Mouse (Mus musculus) megakaryocyte, embryonic 14.5 days (primary cell): Measurements from ENCODE around the gene Ntm. TPM values are rescaled to one million over a fixed set of nuclear protein-coding genes. Genes with fewer than 3 reads are reported as not detected.

Source experiments
- H3K27me3 ChIP-seq: replicated peaks from 2 replicates; pipeline ENCODE3; 2012; ENCODE audit warnings: inconsistent platforms
- H3K36me3 ChIP-seq: replicated peaks from 2 replicates; pipeline ENCODE3; 2012; ENCODE audit warnings: low read length, inconsistent platforms, mixed read lengths
- H3K4me1 ChIP-seq: 2 replicates; pipeline ENCODE4 v1.6.1; 2012; ENCODE audit warnings: inconsistent platforms
- H3K4me3 ChIP-seq: replicated peaks from 2 replicates; pipeline ENCODE3; 2012; ENCODE audit warnings: moderate library complexity, mild to moderate bottlenecking, inconsistent platforms
- H3K9me3 ChIP-seq: 2 replicates; pipeline ENCODE4 v1.6.1; 2012; ENCODE audit warnings: inconsistent platforms
- FLI1 ChIP-seq: IDR thresholded peaks from 2 replicates; pipeline ENCODE4 v1.6.1; 2012; ENCODE audit warnings: low read length, inconsistent platforms, mixed read lengths
- GATA1 ChIP-seq: IDR thresholded peaks from 3 replicates; pipeline ENCODE4 v1.6.1; 2012; ENCODE audit warnings: mixed read lengths, low read length, inconsistent platforms, borderline replicate concordance
- polyA plus RNA-seq: library from polyadenylated mRNA; stranded (reverse); fragments of >175 nt; gene quantifications from 2 replicates; pipeline ENCODE4 v1.2.3, GENCODE M21; 2012; ENCODE audit warnings: low replicate concordance; ENCODE audit not compliant: insufficient read depth

The Ntm gene
- polyA plus RNA-seq, 1 experiment = not detected

DNA sequence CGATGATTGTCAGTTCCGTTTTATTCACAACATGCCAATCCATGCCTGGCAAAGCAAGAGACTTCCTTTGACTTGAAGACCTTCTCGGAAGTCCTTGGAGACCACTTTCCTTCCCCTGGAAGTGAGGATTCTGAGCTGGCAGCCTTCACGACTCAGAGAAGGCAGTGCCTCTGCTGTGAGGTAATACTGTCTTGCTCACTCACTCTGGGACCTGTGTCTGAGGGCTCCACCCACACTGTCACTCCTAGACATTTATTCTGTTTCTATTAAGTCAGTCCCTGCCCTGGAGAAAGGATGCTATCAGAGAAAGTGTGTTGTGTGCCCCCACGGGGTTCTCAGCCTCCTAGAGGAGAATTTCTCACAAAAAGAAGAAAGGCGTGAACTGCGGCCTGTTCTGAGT lies 183.2 kb downstream of the Ntm start:
- Histone ChIP-seq H3K9me3 (0 out of 2 replicates have a peak, but pooled peaks cover 8% of the 10 kb centered on the region), H3K36me3 (no peaks in the 10 kb centered on the region), H3K4me3 (no peak overlapping the region), H3K4me1 (no peaks in the 10 kb centered on the region), H3K27me3 (no peaks in the 10 kb centered on the region)
- TF ChIP-seq GATA1 = no peak
- TF ChIP-seq FLI1 = no peak

DNA sequence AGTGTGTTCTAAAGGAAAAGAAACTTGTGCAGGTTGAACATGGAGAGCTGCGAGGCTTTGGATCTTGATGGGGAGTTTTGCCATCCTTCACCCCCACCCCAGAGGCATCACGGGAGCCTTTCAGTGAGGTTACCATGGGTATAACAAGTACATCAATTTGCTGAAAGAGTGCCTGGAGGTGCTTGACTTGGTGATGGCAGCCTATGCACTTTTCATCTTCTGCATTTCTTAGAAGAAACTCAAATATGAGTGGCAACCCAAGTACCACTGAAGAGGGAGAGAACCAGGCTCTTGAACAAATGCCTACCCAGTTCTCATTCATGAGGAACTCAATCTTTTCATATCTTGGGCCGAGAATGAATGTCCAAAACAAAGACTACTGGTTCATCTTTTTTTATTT lies 186.0 kb downstream of the Ntm start:
- Histone ChIP-seq H3K27me3 (no peaks in the 10 kb centered on the region), H3K9me3 (0 out of 2 replicates have a peak, but pooled peaks cover 13% of the 10 kb centered on the region)

DNA sequence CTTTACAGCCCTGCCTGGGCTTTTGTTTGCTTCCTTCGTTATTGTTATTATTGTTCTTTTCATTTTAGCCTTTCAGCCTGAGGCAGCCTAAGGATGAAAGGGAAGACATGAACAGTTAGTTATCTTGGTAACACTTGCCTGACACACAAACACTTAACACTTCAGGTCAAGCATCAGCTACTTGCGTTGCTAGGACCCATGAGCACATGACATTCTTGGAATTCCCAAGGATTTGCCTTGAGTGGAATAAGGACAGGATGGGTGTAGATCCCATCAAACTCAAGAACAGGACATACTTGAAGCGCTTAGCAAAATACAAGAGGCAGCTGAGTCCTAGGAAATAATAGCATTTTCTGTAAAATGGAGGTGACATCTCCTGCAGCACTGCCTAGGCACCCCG lies 186.4 kb downstream of the Ntm start:
- Histone ChIP-seq H3K4me1 (no peaks in the 10 kb centered on the region), H3K9me3 (0 out of 2 replicates have a peak, but pooled peaks cover 13% of the 10 kb centered on the region), H3K27me3 (no peaks in the 10 kb centered on the region), H3K4me3 (no peak overlapping the region), H3K36me3 (no peaks in the 10 kb centered on the region)
- TF ChIP-seq FLI1 (no peak), GATA1 (no peak)

More for the DNA sequence above, 186.0 kb downstream of the Ntm start:
- no peak overlapping the region for H3K4me3 ChIP-seq
- TF ChIP-seq FLI1 = no peak
- no peak for TF ChIP-seq GATA1
- H3K36me3 ChIP-seq = no peaks in the 10 kb centered on the region
- no peaks in the 10 kb centered on the region for H3K4me1 ChIP-seq

DNA sequence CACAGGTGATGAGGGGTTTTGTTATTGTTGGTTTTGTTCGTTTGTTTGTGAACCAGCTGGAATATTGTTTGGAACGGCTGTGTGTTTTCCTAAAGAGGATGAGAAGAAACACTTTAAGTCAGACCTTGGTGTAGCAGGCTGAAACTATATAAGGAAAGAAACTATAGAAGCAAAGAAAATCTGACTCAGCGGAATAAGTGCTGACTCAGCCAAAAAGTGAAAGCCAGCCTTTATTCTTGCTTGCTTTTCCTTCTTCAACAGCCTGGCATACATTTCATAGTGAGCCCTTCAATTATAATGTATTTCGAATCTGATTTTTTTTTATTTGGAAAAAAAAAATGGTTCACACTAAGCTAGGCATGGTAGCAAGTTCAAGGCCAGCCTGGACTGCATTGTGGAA lies 186.9 kb downstream of the Ntm start:
- Histone ChIP-seq H3K27me3 (no peaks in the 10 kb centered on the region), H3K9me3 (peaks cover 17% of the 10 kb centered on the region; the same call in 1 of the 2 replicates), H3K4me3 (no peak overlapping the region), H3K4me1 (no peaks in the 10 kb centered on the region), H3K36me3 (no peaks in the 10 kb centered on the region)
- TF ChIP-seq GATA1 = no peak
- TF ChIP-seq FLI1 = no peak

DNA sequence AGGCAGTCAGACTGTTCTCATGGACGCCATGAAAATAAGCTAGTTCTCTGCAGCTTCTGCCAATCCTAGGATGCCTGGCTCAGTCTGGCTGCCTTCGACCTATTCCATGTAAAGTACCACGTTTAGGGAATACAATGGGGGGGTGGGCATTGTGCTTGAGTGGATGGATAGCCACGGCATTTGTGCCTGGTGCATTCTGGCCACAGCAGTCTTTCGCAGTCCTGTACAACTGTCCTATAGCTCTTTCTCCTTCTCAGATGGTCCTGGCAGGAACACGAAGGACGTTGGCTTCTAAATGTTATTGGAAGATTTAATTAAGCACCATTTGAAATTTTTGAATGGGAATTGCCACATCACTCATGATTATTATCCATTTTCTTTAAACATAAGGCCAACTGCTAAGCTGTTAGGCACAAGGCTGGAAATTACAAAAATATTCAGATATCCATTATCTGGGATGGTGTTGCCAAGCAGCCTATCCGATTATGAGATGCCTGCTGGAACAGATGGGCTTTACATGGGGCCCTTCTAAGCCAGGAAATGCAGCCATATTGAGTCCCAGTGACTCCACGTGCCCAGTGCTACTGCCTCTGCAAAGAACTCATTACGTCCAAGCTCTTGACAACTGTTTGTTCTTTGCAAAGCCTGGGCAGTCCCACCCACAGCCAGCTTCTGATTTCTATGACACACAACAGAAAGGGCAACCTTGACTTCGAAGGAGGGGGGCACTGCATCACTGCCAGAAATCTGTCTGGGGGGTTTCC lies 190.1 kb downstream of the Ntm start:
- H3K36me3 ChIP-seq = no peaks in the 10 kb centered on the region
- no peak overlapping the region for H3K4me3 ChIP-seq
- TF ChIP-seq FLI1 (no peak), GATA1 (no peak)
- peaks cover 19% of the 10 kb centered on the region for H3K9me3 ChIP-seq
- H3K4me1 ChIP-seq = no peaks in the 10 kb centered on the region
- no peaks in the 10 kb centered on the region for H3K27me3 ChIP-seq

DNA sequence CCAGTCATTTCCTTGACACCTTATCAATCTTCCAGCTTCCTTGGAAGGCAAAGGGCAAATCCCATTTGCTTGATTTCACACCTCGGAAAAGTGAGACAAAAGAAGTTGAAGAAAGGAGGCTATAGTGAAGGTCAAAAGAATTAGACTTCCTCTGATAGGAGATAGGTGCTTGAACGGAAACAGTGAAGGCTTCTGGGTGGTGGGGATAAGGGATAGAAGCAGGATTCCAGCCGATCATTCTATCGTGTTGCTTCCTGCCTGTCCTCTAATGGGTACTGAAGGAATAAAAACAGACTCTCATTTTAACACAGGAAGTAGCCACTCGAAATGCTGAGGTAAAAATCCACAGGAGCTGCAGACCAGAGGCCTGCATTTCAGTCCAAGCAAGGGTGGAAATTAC lies 191.1 kb downstream of the Ntm start:
- Histone ChIP-seq H3K4me1 (no peaks in the 10 kb centered on the region), H3K9me3 (peaks cover 23% of the 10 kb centered on the region), H3K4me3 (no peak overlapping the region), H3K36me3 (no peaks in the 10 kb centered on the region), H3K27me3 (no peaks in the 10 kb centered on the region)
- TF ChIP-seq FLI1 (no peak), GATA1 (no peak)

DNA sequence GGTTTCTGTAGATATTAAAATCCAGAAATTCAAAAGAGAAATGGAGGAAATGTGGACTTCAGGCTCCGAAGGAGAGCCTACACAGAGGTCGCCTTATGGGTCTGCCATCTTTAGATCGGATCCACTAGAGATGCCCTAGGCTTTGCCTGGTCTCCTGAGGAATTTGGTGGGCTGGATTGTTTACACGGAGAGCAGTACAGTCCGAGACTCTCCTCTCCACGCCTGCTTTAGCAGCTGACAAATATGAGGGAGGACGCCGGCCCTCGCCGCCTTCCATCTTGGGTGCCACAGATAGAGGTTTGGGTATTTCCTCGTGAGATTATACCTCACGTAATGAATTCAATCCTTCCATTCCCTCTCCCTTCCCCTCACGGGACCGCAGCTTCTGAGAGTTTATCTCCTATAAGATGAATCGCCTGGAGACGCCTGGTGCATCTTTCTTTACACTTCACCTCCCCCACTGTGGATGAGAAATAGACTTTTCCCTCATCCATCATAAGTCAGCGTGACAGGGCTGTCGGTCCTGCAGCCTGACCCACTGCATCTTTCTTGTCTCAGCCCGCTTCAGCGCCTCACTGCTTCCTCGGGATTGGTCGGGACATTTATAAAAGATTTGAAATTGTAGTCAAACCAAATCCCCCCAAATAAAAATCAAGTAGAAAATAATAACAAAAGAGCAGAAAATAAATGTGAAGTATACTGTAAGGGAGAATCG lies 191.7 kb downstream of the Ntm start:
- Histone ChIP-seq H3K4me3 (no peak overlapping the region), H3K27me3 (no peaks in the 10 kb centered on the region), H3K36me3 (no peaks in the 10 kb centered on the region), H3K9me3 (peaks cover 23% of the 10 kb centered on the region), H3K4me1 (no peaks in the 10 kb centered on the region)
- no peak for TF ChIP-seq FLI1
- TF ChIP-seq GATA1 = no peak

DNA sequence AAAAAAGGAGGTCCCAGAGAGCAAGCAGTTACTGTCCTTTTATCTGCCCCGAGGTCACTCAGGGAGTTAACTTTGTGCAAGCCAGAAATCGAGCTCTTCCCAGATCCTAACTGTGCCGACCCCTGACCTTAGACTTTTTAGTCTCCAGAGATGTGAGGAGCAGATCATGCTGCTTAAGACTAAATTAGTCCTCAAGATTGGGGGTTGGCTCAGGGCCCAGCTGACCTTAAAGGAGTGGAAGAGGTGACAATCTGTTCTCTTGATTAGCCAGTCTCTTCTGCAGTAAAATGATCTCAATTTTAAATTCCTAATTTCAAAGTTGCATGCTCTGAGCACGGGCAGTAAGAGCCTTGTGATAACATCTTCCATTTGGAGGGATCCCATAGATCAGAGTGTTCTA lies 193.6 kb downstream of the Ntm start:
- TF ChIP-seq FLI1 (no peak), GATA1 (no peak)
- peaks cover 20% of the 10 kb centered on the region for H3K9me3 ChIP-seq
- no peaks in the 10 kb centered on the region for H3K27me3 ChIP-seq

DNA sequence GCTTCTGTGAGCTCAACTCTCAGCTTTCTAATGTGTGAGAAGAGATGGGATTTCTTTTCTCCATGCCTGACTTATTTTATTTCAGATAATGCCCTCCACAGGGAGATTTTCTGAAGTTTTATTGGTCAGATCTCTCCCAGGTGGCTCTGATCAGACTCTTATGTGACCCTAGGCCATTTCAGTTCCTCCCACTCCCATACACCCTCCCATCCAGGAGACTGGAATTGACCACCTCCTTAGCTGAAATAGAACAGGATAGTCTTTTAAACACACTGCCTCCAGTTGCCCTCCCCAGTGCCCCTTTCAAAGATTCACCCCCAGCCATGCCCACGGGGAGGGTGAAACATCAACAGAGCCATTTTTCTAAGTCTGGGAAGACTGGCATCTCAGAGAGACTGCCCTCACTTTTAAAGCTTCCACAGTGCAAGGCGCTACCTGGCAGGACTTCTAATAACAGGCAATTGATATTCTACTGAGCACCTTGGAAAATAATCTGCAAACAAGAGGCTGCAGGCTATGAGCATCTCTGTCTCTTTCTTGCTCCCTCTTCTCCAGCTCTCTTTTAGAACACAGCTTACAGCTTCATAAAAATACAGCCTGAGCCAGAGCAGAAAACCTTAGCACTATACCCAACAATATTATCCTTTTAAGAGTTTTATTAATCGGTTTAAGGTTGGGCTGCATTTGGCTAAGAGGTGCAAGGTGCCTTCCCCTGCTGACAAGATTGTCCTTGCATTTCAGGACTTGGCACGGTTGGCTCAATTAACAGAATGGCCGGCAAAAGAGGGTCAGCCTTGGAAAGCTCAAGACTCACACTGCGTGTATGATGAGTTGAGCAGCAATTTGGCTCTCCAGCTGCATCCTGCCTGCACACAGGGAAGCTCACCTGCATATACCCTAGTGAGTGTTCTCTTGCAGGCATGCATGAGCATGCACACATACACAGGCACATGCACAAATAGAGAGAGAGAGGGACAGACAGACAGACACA lies 196.7 kb downstream of the Ntm start:
- peaks cover 24% of the 10 kb centered on the region for H3K9me3 ChIP-seq
- H3K4me3 ChIP-seq = no peak overlapping the region
- H3K27me3 ChIP-seq = no peaks in the 10 kb centered on the region
- no peaks in the 10 kb centered on the region for H3K36me3 ChIP-seq
- H3K4me1 ChIP-seq = no peaks in the 10 kb centered on the region
- TF ChIP-seq GATA1 = no peak
- no peak for TF ChIP-seq FLI1

More for the DNA sequence above, 193.6 kb downstream of the Ntm start:
- Histone ChIP-seq H3K36me3 (no peaks in the 10 kb centered on the region), H3K4me1 (no peaks in the 10 kb centered on the region), H3K4me3 (no peak overlapping the region)
